Mouse (Mus musculus) megakaryocyte-erythroid progenitor cell, adult 5-6 weeks (primary cell): ENCODE measurements at regions not wholly inside any gene's neighbourhood (a gene's known extent, or its start where the extent isn't known, plus 50 kb on each side); places are given as distances from the start of the nearest gene placed in this dataset.
A peak's percentile ranks its signal among the peaks of the same experiment; 100 is the strongest.

Experiments used
- ATAC-seq: replicated peaks from 2 replicates; pipeline ENCODE4 v1.8.0; 2016; ENCODE audit warnings: mild to moderate bottlenecking, inconsistent platforms; ENCODE audit not compliant: severe bottlenecking, poor library complexity, low FRiP score, low TSS enrichment

- no peak for ATAC-seq
These were observed 54.8 kb downstream of the 1700122O11Rik start for GRCm38 (mm10) chr17:47983286-47983685.

GRCm38 (mm10) chr17:47981556-47982027 is 56.5 kb downstream of the 1700122O11Rik start:
- ATAC-seq = peak; percentile 62

- ATAC-seq = no peak
These were observed 54.8 kb upstream of the Foxp4 start for GRCm38 (mm10) chr17:47979266-47979665.

- no peak for ATAC-seq
These were observed 54.1 kb upstream of the Foxp4 start for GRCm38 (mm10) chr17:47978404-47979030.

GRCm38 (mm10) chr17:47978001-47978400 is 53.6 kb upstream of the Foxp4 start:
- no peak for ATAC-seq

GRCm38 (mm10) chr17:47976999-47977357 is 52.5 kb upstream of the Foxp4 start:
- no peak for ATAC-seq

- no peak for ATAC-seq
These were observed 51.9 kb upstream of the Foxp4 start for GRCm38 (mm10) chr17:47976061-47976998.

- no peak for ATAC-seq
These were observed 51.0 kb upstream of the Foxp4 start for GRCm38 (mm10) chr17:47975281-47976060.

GRCm38 (mm10) chr17:47974503-47974902 is 50.1 kb upstream of the Foxp4 start:
- peak; percentile 28; the same call in 1 of the 2 replicates for ATAC-seq
